Mouse (Mus musculus) bone marrow, adult 2 months (tissue): Measurements from ENCODE around the gene Il4i1.

Source experiments
- CTCF ChIP-seq: fragments of 200-500 bp; IDR thresholded peaks from 2 replicates; pipeline ENCODE4 v1.5.1; 2011; ENCODE audit warnings: low read length, control low read depth; ENCODE audit not compliant: control insufficient read depth, insufficient read depth
- POLR2A ChIP-seq: fragments of 200-500 bp; IDR thresholded peaks from 2 replicates; pipeline ENCODE4 v1.6.1; 2011; ENCODE audit warnings: low read depth, mild to moderate bottlenecking, control low read depth, low read length, borderline replicate concordance; ENCODE audit not compliant: control insufficient read depth

DNA sequence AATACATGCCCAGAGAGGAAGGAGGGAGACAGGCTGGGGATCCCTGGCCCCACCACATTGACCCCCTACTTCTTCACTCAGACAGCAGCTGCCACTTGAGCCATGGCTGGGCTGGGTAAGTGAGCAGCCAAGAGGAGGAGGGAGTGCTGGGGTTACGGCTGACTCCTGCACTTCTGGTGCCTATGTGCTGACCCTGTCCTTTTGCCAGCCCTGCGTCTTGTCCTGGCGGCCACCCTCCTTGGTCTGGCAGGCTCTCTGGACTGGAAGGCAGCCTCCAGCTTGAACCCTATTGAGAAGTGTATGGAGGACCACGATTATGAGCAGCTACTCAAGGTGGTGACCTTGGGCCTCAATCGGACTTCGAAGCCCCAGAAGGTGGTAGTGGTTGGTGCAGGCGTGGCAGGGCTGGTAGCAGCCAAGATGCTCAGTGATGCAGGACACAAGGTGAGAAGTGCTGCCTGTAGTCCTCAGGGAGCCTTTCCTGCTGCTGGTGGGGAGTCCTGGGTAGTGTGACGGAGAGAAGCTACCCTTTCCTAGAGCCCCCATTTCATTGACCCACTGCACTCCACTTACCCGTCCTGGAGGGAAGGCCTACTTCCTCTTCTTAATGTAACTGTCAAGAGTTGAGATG lies 20.4 kb downstream of the Il4i1 start:
- TF ChIP-seq POLR2A: no peak
- TF ChIP-seq CTCF: no peak
